Mouse (Mus musculus) adrenal gland, adult 18-20 months (tissue): ENCODE results near the gene Gpr4. TPM values are rescaled to one million over a fixed set of nuclear protein-coding genes. Genes with fewer than 3 reads are reported as not detected.

ENCODE experiments used
- DNase-seq, 2 experiments: peaks; one replicate each; pipeline ENCODE4 v3.0.0; 2021 to 2022; ENCODE audit warnings: low spot score in 2 of 2
- total RNA-seq, 2 experiments: library from RNA; stranded (reverse); gene quantifications; 1 replicate in 1 of 2; 2 replicates in 1 of 2; pipeline ENCODE4 v1.2.3; 2021

Gene Gpr4
- total RNA-seq, 2 experiments from 2014 or later, result 7.7 to 17.3 TPM

DNA sequence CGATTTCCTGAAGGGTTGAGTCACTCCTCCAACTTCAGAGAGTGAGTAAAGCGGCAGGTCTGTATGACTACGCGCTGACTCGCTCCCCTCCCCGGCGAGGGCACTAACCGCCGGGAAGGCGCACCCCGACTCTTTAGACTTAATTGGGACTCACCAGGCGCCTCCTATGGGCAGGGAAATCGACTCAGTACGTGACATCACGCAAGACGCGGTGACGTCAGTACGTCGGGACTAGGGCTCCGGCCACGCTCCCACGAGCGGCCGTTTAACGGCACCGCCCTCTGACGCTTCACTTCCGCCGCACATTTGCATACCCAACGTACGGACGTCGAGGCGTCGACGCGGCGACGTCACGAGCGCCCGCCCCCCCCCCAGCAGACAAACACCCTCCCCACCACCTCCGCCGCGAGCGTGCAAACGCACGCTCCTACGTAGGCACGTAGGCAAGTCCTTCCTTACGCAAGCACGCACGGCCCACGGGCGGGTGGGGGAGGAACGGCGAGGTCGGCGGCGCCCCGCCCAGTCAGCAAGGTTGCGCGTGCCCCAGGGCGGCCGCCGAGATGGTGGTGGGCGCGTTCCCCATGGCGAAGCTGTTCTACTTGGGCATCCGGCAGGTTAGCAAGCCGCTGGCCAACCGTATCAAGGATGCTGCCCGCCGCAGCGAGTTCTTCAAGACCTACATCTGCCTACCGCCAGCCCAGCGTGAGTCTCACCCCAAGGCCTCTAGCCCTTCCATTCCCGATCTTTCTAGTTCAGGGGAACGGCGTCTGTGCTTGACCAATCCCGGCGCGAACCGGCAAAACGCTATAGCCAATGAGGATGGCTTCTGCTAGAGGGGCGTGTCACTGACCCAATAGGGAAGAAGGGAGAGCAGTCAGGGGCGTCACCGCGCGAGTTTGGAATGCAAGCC is 15.8 kb downstream of the Gpr4 start, which contains the start of gene Opa3:
Gene Opa3 (plus strand): TSS at position 452 of the 910 bp plus-strand sequence.
- DNase-seq, result peak; percentile 97 to 98

- DNase-seq, result no peak
Observed at GRCm38 (mm10) chr7:19228793-19229148, 16.4 kb downstream of the Gpr4 start.

DNA sequence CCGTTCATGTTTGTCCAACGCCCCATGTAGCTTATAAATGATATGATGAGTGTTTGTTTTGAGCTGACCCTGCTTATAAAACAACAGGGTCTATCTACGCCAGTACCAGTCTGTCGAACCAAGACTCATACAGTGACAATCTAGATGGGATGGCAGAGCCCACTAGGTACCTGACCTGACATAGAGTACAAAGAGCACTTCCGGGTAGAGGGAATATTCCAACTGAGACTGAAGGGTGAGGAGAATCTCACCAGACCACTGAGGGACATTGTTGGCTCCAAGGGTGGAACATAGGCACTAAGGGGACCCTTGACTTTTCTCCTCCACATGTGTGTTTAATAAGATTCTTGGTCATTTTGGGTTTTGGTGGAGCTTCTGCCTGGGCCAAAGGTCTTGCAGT is 17.1 kb downstream of the Gpr4 start:
- no peak for DNase-seq

GRCm38 (mm10) chr7:19230041-19230580 is 17.8 kb downstream of the Gpr4 start:
- DNase-seq, result no peak

DNA sequence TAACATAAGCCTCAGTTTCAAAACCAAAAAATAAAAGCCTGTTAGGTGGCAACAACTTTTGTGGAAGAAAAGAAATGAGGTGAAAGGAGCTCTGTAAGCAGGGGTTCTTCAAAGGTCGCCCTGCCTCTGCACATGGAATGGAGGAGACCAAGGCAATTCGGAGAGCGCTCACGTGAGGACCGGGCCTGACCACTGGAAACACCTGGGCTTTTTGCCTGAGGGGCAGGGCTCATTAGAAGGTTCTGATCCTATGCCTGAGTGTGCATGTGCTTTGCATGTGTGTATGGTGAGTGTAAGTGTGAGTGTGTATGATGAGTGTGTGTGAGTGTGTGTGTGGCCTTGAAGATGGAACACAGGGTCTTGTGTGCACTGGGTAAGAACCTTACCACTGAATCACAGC is 18.6 kb downstream of the Gpr4 start:
- DNase-seq, result no peak

DNA sequence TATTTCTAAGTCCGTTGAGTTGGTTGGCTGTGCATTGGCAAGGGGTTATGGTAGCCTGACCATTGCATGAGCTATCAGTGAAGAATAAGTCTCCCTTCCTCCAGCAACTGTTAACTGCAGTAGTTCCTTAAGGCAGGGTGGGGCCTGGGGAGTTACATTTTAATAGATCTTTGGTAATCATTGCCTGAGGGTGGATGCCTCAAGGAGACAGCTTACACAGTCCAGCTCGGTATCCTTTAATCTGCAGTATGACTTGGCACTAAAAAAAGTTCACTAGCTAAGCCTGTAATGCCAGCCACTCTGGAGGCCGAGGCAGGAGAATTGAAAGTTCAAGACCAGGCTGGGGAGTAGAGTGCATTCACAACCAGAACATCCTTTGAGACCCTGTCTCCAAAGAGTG is 19.5 kb downstream of the Gpr4 start:
- no peak for DNase-seq

- DNase-seq, result no peak
Observed at GRCm38 (mm10) chr7:19234652-19235051, 22.3 kb downstream of the Gpr4 start.

DNA sequence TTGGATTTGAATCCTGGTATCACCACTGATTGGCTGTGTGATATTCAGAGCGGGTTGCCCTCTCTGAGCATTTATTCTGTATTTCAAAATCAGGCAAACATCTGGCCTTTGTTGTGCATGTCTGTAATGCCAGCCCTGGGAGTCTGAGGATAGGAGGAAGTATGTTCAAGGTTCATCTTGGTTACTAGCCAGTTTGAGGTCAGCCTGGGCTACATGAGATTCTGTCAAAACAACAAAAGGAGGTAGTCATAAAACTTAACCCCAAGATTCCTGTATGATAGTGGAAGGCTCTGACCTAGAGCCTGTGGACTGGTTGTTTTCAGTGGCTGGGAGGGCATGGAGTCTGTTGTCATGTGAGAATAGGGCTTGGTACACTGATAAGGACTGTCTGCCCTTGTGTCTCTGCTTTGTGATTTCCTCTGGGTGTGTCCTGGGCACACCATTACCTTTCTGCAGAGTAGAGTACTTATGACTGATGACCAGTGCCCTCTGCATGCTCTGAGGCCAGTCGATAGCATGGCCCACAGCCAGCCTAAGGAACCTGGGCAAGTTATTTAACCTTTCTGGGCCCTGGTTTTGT is 22.8 kb downstream of the Gpr4 start:
- DNase-seq, result no peak

- DNase-seq, result no peak
Observed at GRCm38 (mm10) chr7:19236411-19236810, 24.1 kb downstream of the Gpr4 start.

- DNase-seq, result no peak
Observed at GRCm38 (mm10) chr7:19238344-19238743, 26.0 kb downstream of the Gpr4 start.

DNA sequence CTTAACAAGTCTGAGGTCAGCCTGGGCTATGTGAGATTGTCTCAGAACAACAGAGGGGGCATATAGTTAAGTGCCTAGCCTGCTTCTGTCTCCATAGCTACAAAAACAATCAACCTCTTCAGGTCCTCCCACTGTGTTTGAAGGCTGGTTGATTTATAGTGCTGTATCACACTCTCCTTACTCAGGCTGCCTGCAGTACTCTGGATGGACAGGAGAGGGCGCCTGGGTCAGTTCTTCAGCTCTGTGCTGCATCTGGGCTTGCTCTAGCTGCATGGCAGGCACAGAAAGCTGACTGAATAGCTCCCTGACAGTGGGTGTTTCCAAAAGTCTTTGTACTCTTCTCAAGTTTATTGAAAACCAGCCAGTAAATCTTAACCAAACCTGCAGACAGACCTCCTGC is 27.1 kb downstream of the Gpr4 start:
- DNase-seq, result peak; percentile 90 to 91

- DNase-seq, result no peak
Observed at GRCm38 (mm10) chr7:19239986-19240385, 27.6 kb downstream of the Gpr4 start.

- DNase-seq, result no peak
Observed at GRCm38 (mm10) chr7:19240905-19241463, 28.6 kb downstream of the Gpr4 start.

- no peak for DNase-seq
Observed at GRCm38 (mm10) chr7:19242005-19242404, 29.7 kb downstream of the Gpr4 start.

GRCm38 (mm10) chr7:19243858-19244257 is 31.5 kb downstream of the Gpr4 start:
- DNase-seq, result no peak

DNA sequence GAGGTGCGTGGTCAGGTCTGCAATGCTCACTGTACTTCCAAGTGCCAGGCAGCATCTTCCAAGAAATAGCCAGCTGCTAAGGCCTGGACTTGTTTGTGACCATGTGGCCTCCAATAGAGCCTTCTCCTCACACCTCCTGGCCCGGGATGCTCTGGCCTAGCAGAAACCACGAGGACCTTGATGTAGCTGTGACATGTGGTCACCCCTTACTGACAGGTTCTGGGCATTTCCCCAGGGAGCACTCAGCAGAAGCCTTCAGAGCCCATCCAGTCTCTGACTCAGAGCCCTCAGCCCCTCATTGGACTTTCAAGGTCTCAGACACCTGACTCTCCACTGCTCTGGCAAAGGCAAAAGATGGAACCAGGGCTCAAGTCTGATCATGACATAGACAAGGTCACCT is 32.7 kb downstream of the Gpr4 start:
- DNase-seq, result no peak

- no peak for DNase-seq
Observed at GRCm38 (mm10) chr7:19246855-19247254, 34.5 kb downstream of the Gpr4 start.

DNA sequence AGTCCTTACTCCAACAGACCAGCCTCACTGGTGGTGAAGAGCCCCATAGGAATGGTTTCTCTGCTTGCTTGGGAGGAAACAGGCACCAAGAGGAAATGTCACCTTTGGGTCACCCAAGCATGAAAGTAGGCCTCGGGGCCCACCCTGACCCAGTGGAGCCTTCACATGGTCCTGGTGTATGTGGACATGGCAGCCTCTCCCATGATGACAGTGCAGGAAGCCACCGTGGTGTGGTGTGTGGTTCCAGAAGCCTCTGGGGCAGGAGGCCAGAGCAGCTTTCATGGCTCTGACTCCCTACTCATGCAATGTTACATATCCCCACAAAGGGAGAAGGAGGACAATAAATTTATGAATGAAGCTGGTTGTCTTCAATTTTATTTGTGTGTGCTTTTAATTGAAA is 35.2 kb downstream of the Gpr4 start:
- DNase-seq, result no peak

GRCm38 (mm10) chr7:19252078-19252477 is 39.7 kb downstream of the Gpr4 start:
- DNase-seq, result no peak

GRCm38 (mm10) chr7:19253437-19253836 is 41.1 kb downstream of the Gpr4 start:
- no peak for DNase-seq

DNA sequence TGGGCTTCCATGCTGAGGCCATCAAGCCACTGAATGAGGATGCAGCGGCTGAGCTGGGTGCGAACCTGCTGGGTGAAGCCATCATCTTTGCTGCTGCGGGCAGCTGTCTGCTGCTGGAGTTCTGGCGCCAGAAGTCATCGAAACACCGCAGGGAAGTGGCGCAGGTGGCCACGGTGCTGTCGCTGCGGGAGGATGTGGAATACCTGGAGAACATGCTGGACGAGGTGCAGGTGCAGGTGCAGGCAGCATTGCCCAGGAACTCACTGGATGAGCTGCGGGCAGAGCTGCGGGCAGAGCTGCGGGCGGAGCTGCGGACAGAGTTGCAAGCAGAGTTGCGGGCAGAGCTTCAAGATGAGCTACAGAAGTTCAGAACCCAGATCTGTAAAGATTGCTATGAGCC is 43.1 kb downstream of the Gpr4 start:
- DNase-seq, result no peak

DNA sequence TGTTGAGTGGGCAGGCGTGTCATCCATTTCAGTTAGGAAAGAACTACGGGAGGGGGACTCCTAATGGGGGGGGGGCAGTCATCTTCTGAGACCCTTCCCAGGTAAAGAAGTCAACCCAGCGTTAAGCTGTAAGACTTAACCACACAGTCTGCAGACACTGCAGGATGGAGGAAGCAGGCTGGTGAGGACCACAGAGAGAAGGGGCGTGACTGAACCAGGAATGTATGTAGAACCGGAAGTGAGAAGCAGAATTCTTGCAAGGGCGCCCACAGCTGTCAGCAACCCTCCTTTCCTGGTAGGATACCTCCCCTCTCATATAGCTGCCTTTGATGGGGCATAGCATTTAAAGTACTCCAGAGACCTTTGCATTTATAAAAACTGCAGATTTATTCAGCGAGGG is 44.2 kb downstream of the Gpr4 start:
- no peak for DNase-seq
